Mouse (Mus musculus) lung, adult 2 months (tissue): ENCODE results near the gene Trp53i13.

Source experiments
- CTCF ChIP-seq: fragments of 200-500 bp; IDR thresholded peaks from 2 replicates; pipeline ENCODE4 v1.5.1; 2011; ENCODE audit warnings: mild to moderate bottlenecking, low read length, control low read depth; ENCODE audit not compliant: insufficient read depth
- POLR2A ChIP-seq: fragments of 200-500 bp; IDR thresholded peaks from 2 replicates; pipeline ENCODE4 v1.6.1; 2011; ENCODE audit warnings: low read depth, mild to moderate bottlenecking, control low read depth, low read length, borderline replicate concordance; ENCODE audit errors: extremely low read depth

DNA sequence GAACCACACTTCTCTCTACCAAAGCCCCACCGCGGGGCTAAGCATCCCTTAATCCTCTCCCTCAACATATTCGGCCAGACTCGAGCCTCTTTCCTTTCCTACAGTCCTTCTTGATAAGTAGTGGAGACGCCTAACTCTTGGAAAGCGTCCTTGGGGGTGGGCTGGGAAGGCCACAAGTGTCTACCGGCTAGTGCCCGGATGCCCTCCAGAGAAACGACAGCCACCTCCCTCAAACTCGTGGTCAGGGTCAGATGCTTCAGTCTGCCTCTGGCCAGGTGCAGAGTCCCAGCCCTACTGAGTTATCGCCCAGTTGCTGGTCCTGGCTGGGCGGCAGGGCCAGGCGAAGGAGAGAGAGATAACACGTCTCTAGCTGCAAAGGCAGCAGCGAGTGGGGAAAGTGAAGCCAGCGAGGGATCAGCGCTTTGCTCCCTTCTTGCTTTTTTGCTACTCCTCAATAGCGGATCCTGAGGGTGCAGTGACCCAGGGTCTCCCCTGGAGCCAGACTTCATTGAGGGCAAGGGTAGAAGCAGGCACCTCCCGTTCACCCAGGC is 1.4 kb downstream of the Trp53i13 start:
- TF ChIP-seq POLR2A, result no peak; the same call in 1 of the 2 replicates
- no peak for TF ChIP-seq CTCF
